Mouse (Mus musculus): ENCODE results near the gene Itprid2. TPM values are rescaled to one million over a fixed set of nuclear protein-coding genes. Genes with fewer than 3 reads are reported as not detected.

Gene Itprid2
- total and polyA plus RNA-seq, 2 experiments from 2014 or later: 5.9 to 11.6 TPM

DNA sequence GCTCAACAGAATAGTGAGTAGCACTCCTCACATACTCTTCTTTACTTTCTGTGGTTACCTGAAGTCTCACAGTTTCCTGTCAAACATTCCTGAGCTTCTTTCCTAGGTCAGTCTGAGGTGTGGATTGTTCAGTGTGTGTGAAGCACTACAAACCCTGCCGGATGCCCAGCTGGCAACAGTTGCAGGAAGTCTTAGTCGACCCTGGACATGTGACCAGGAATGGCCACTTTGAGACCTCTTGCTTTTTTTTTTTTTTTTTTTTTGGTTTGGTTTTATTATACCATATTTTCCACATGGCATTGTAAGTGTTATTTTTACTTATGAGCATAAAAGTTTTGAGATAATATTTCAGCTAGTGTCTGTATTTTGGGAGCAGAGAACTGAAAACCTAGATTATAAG, 29.1 kb upstream of the Itprid2 start:
- Histone ChIP-seq H3K9ac (replicated peaks; ENCODE audit: low read length) (no peak overlapping the region), H3K27me3 (ENCODE audit: insufficient read depth, low read length) (no peaks in the 10 kb centered on the region), H3K36me3 (ENCODE audit: insufficient read depth, low read length) (no peaks in the 10 kb centered on the region), H3K4me2 (ENCODE audit: low read depth, low read length) (no peak overlapping the region), H3K4me3 (ENCODE audit: low read length) (no peak overlapping the region), H3K9me3 (ENCODE audit: low read length) (no peaks in the 10 kb centered on the region), H3K27ac (no peak overlapping the region), H3K4me1 (ENCODE audit: insufficient read depth, low read length) (no peaks in the 10 kb centered on the region)
- TF ChIP-seq CTCF (IDR thresholded peaks at IDR 0.05; ENCODE audit: low read depth): no peak
- DNase-seq (ENCODE audit: low spot score) (no peak), ATAC-seq (no peak)
- WGBS: 84% methylated on average over 2 of the region's 2 CpGs

DNA sequence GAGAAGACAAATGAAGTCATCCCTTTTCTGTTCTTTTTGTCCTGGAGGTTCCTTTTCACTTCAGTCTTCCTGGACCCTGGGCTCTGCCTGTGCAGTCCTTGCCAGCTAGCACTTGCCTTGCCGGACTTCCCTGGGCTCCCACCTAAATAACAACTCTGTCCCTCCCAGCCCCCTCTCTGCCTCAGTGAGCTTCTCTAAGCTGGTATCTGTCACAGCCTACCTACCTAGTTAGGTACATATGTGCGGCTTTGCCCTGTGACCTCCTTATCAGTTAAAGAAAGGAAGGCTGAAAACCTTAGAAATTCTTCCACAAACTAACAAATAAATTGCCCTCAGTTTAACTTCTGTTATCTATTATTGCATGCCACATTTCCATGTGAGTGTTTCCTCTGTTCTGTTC, 28.0 kb upstream of the Itprid2 start:
- DNase-seq (ENCODE audit: low spot score) (no peak), ATAC-seq (no peak)
- H3K9ac ChIP-seq (replicated peaks; ENCODE audit: low read length): no peak overlapping the region
- H3K27ac ChIP-seq: no peak overlapping the region
- no peaks in the 10 kb centered on the region for H3K9me3 ChIP-seq (ENCODE audit: low read length)
- H3K36me3 ChIP-seq (ENCODE audit: insufficient read depth, low read length): no peaks in the 10 kb centered on the region
- no peaks in the 10 kb centered on the region for H3K27me3 ChIP-seq (ENCODE audit: insufficient read depth, low read length)
- no peaks in the 10 kb centered on the region for H3K4me1 ChIP-seq (ENCODE audit: insufficient read depth, low read length)
- 87% methylated on average over 2 of the region's 2 CpGs for WGBS
- H3K4me3 ChIP-seq (ENCODE audit: low read length): no peak overlapping the region
- no peak overlapping the region for H3K4me2 ChIP-seq (ENCODE audit: low read depth, low read length)
- TF ChIP-seq CTCF (IDR thresholded peaks at IDR 0.05; ENCODE audit: low read depth): no peak

DNA sequence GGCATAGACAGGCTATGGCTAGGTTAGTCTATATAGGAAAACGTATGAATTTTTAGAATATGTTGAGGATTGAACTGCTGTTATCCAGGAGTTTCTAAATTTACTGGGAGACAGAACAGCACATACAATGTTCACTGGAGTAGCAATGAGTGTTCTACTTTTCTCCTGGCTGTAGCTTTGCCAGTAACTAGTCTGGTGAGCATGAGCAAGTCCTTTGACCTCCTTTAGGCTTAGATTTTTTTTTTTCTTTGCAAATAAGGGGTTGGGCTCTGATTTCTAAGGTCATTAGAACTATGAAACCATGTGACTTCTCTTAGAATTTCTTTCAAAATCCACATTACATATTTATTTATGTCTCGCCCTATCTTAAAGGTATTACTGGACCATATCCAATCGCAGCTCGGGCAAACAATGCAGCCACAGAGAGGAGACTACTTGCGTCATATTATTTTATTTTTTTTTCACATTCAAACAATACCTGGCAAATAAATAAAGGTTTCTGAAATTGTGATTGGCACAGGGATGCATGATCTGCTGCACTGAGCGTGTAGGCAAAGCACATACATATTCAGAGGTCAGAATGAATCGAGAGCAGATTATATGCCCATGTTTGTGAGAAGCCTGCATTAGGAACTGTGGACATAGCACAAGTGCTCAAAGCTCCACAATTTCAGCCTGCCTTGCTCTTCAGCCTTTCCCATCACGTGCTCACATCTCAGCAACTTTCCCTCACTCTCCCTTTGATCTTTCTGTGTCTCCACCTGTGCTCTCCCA, 26.7 kb upstream of the Itprid2 start:
- Histone ChIP-seq H3K4me1 (ENCODE audit: insufficient read depth, low read length) (no peaks in the 10 kb centered on the region), H3K9ac (replicated peaks; ENCODE audit: low read length) (no peak overlapping the region), H3K27me3 (ENCODE audit: insufficient read depth, low read length) (no peaks in the 10 kb centered on the region), H3K9me3 (ENCODE audit: low read length) (no peaks in the 10 kb centered on the region), H3K4me2 (ENCODE audit: low read depth, low read length) (no peak overlapping the region), H3K27ac (no peak overlapping the region), H3K36me3 (ENCODE audit: insufficient read depth, low read length) (no peaks in the 10 kb centered on the region), H3K4me3 (ENCODE audit: low read length) (no peak overlapping the region)
- ATAC-seq: no peak
- DNase-seq (ENCODE audit: low spot score): no peak
- WGBS: 74% methylated on average over 8 of the region's 8 CpGs
- TF ChIP-seq CTCF (IDR thresholded peaks at IDR 0.05; ENCODE audit: low read depth): no peak

DNA sequence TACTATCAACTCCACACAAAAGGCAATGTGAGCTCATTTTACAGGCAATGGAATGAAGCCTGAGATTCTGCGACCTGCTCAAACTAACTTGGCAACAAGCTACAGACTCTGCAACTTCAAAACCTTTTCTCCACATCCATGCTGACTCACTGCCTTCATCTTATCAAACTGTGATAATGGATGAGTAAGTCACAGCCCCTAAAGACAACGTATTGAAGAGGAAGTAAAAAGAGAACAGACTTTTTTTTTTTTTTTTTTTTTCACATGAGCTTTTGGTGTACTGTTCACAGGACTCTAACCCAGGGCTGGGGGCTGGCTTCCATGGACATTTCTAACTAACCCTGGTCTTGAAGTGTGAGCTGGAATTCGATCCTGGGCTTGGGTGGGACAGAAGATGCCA, 24.3 kb upstream of the Itprid2 start:
- no peak for TF ChIP-seq CTCF (IDR thresholded peaks at IDR 0.05; ENCODE audit: low read depth)
- DNase-seq (ENCODE audit: low spot score) (no peak), ATAC-seq (no peak)
- Histone ChIP-seq H3K4me1 (ENCODE audit: insufficient read depth, low read length) (no peaks in the 10 kb centered on the region), H3K4me3 (ENCODE audit: low read length) (no peak overlapping the region), H3K27ac (no peak overlapping the region), H3K9me3 (ENCODE audit: low read length) (no peaks in the 10 kb centered on the region), H3K36me3 (ENCODE audit: insufficient read depth, low read length) (no peaks in the 10 kb centered on the region), H3K27me3 (ENCODE audit: insufficient read depth, low read length) (no peaks in the 10 kb centered on the region), H3K9ac (replicated peaks; ENCODE audit: low read length) (no peak overlapping the region), H3K4me2 (ENCODE audit: low read depth, low read length) (no peak overlapping the region)
- 81% methylated on average over 3 of the region's 3 CpGs for WGBS

DNA sequence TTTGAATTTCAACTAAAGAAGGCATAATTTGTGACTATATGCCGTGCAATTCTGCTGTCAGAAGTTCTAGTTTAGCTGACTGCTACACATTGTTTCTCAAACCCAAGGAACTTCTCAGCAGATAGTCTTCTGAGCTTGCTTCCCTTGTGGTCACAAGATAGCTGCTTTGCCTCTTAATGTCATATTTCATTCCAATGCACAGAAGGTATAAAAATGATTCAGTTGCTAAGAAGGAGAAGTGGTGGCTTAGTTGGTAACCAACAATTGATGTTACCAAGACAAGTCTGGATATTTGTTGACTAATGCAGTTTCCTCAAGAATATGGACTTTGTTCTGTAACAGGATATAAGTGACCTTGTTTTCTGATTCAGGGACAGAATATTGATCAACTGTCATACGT, 17.0 kb upstream of the Itprid2 start:
- 85% methylated on average over 2 of the region's 2 CpGs for WGBS
- Histone ChIP-seq H3K9me3 (ENCODE audit: low read length) (no peaks in the 10 kb centered on the region), H3K9ac (replicated peaks; ENCODE audit: low read length) (no peak overlapping the region), H3K4me2 (ENCODE audit: low read depth, low read length) (no peak overlapping the region), H3K27ac (no peak overlapping the region), H3K36me3 (ENCODE audit: insufficient read depth, low read length) (no peaks in the 10 kb centered on the region), H3K4me1 (ENCODE audit: insufficient read depth, low read length) (no peaks in the 10 kb centered on the region), H3K4me3 (ENCODE audit: low read length) (no peak overlapping the region), H3K27me3 (ENCODE audit: insufficient read depth, low read length) (no peaks in the 10 kb centered on the region)
- DNase-seq (ENCODE audit: low spot score): no peak
- ATAC-seq: no peak
- no peak for TF ChIP-seq CTCF (IDR thresholded peaks at IDR 0.05; ENCODE audit: low read depth)

DNA sequence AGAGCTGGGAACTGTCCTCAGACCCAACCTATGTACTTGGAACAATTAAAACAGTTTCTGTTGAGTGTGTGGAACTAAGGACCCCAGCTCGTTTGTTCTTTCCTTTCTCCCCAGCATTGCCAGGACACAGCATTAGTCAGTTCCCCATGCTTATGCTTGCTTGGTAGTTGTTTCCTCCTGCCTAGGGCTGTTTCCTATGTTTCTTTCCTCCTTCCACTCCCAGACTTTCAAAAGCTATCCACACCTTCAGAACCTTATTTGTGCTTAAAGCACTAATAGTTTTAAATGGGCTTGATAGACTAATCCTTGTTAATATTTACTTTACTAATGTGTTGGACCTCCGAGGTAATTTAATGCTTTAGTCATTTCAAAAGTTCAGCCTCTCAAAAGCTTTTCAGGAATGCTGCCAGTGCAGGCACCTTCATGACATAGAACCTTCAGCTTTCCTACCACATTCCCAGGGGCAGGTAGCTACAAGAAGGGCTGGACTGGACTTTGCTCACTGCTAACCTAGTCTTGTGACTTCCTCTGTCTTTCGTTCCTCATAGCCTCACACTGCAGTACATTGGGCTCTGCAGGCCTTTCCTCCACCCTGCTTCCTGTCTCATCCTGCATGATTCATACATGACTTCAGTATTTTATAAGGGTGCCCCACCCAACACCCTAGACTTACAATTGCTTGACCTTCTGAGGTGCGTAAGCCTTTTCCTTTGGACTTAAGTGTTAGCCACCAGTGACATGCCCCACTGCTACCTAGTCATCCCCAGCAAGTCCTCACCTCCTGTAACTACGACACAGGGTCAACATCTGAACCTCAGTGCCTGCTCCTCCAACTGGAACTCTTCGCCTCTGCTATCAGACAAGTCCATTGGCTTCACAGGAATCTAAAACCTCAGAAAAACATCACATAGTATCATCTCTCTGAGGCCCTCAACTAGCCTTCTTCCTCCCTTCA, 16.3 kb upstream of the Itprid2 start:
- Histone ChIP-seq H3K9me3 (ENCODE audit: low read length) (no peaks in the 10 kb centered on the region), H3K9ac (replicated peaks; ENCODE audit: low read length) (no peak overlapping the region), H3K4me1 (ENCODE audit: insufficient read depth, low read length) (no peaks in the 10 kb centered on the region), H3K27ac (no peak overlapping the region), H3K27me3 (ENCODE audit: insufficient read depth, low read length) (no peaks in the 10 kb centered on the region), H3K36me3 (ENCODE audit: insufficient read depth, low read length) (no peaks in the 10 kb centered on the region), H3K4me2 (ENCODE audit: low read depth, low read length) (no peak overlapping the region), H3K4me3 (ENCODE audit: low read length) (no peak overlapping the region)
- TF ChIP-seq CTCF (IDR thresholded peaks at IDR 0.05; ENCODE audit: low read depth): no peak
- ATAC-seq: no peak
- WGBS: 84% methylated on average over 6 of the region's 6 CpGs
- DNase-seq (ENCODE audit: low spot score): no peak
